In genomic region chr4:62964844-62965496, GRCm38 (mm10) we compare ENCODE assay signal across 8 mouse cellular contexts. TPM values are rescaled to one million over a fixed set of nuclear protein-coding genes. Genes with fewer than 3 reads are reported as not detected.
DNase-seq lines count a peak whose midpoint lies in the region; ATAC-seq lines count a peak whose summit lies in the region.

No protein-coding gene starts in this region.

- DNase-seq in adrenal gland, adult (ENCODE audit: inconsistent age in 2 of 2, low spot score in 1 of 2), result peak; percentile 34 to 66
- DNase-seq in adrenal gland, postnatal 10 days, result no peak
- no peak for DNase-seq in lung, postnatal 36 days
- DNase-seq in midbrain, embryonic 11.5 days (ENCODE audit: low spot score, missing footprints), result peak; percentile 94
- DNase-seq in layer of hippocampus, adult 8-10 months (ENCODE audit: low spot score in 2 of 2), result no peak
- no peak for DNase-seq in layer of hippocampus, adult 9-10 months (ENCODE audit: low spot score)

- no peaks in the 10 kb centered on the region for H3K36me3 ChIP-seq in lung, embryonic 16.5 days (ENCODE audit: control insufficient read depth, insufficient read depth, low read length)
- H3K36me3 ChIP-seq in hindbrain, embryonic 12.5 days, result no peaks in the 10 kb centered on the region
- no peaks in the 10 kb centered on the region for H3K36me3 ChIP-seq in midbrain, embryonic 11.5 days (ENCODE audit: control insufficient read depth, insufficient read depth, low read length)

- peak overlapping the region; percentile 92 for H3K9ac ChIP-seq in lung, embryonic 16.5 days (ENCODE audit: low read length)
- H3K9ac ChIP-seq in hindbrain, embryonic 12.5 days, result peak overlapping the region; percentile 99
- peak overlapping the region; percentile 99 for H3K9ac ChIP-seq in midbrain, embryonic 11.5 days (ENCODE audit: low read length)

- H3K4me3 ChIP-seq in lung, embryonic 16.5 days (ENCODE audit: low read length), result peak overlapping the region; percentile 77
- peak overlapping the region; percentile 84 for H3K4me3 ChIP-seq in hindbrain, embryonic 12.5 days
- peak overlapping the region; percentile 96 for H3K4me3 ChIP-seq in midbrain, embryonic 11.5 days (ENCODE audit: low read depth, low read length)

- no peaks in the 10 kb centered on the region for H3K27me3 ChIP-seq in lung, embryonic 16.5 days (ENCODE audit: control insufficient read depth, insufficient read depth, low read depth, low read length)
- H3K27me3 ChIP-seq in hindbrain, embryonic 12.5 days, result no peaks in the 10 kb centered on the region
- no peaks in the 10 kb centered on the region for H3K27me3 ChIP-seq in midbrain, embryonic 11.5 days (ENCODE audit: control insufficient read depth, insufficient read depth, low read length)

- peaks cover 11% of the 10 kb centered on the region for H3K4me1 ChIP-seq in lung, embryonic 16.5 days (replicated peaks; ENCODE audit: control insufficient read depth, insufficient read depth, low read length)
- peaks cover 10% of the 10 kb centered on the region for H3K4me1 ChIP-seq in hindbrain, embryonic 12.5 days
- H3K4me1 ChIP-seq in midbrain, embryonic 11.5 days (ENCODE audit: control insufficient read depth, insufficient read depth, low read length), result no peaks in the 10 kb centered on the region; the same call in 1 of the 2 replicates

- no peaks in the 10 kb centered on the region for H3K9me3 ChIP-seq in lung, embryonic 16.5 days (ENCODE audit: control insufficient read depth, low read length)
- H3K9me3 ChIP-seq in hindbrain, embryonic 12.5 days (replicated peaks), result no peaks in the 10 kb centered on the region
- H3K9me3 ChIP-seq in midbrain, embryonic 11.5 days (ENCODE audit: control insufficient read depth, low read length), result no peaks in the 10 kb centered on the region

- H3K27ac ChIP-seq in lung, embryonic 16.5 days (ENCODE audit: low read length), result peak overlapping the region; percentile 86
- peak overlapping the region; percentile 79 for H3K27ac ChIP-seq in hindbrain, embryonic 12.5 days
- no peak overlapping the region; the same call in 1 of the 2 replicates for H3K27ac ChIP-seq in midbrain, embryonic 11.5 days (ENCODE audit: low read depth, low read length)

- peak; percentile 63 for ATAC-seq in lung, embryonic 16.5 days (ENCODE audit: low read depth)
- peak; percentile 49; the same call in 1 of the 2 replicates for ATAC-seq in hindbrain, embryonic 12.5 days (ENCODE audit: low FRiP score)
- ATAC-seq in midbrain, embryonic 11.5 days (ENCODE audit: low FRiP score), result peak; percentile 78

- 5% methylated on average over 12 of the region's 52 CpGs for WGBS in lung, embryonic 16.5 days
- WGBS in hindbrain, embryonic 12.5 days, result 2% methylated on average over 31 of the region's 52 CpGs
- 2% methylated on average over 31 of the region's 52 CpGs for WGBS in midbrain, embryonic 11.5 days

- peak overlapping the region; percentile 82 for H3K4me2 ChIP-seq in lung, embryonic 16.5 days (ENCODE audit: low read depth, low read length)
- H3K4me2 ChIP-seq in hindbrain, embryonic 12.5 days (replicated peaks), result peak overlapping the region; percentile 70
- peak overlapping the region; percentile 68 for H3K4me2 ChIP-seq in midbrain, embryonic 11.5 days

RNA-seq across cellular contexts. Expression of gene Zfp618, which starts 0.4 kb away (rescaled TPM):
- 10 to 100 TPM in 1 of 2 experiments, 1 to 10 TPM in 1; 9.1 to 11.0 TPM for total RNA-seq in adrenal gland, postnatal 10 days (2021)
- 26.7 TPM in 2 replicates for polyA plus RNA-seq in lung, embryonic 16.5 days (2015; fragmentation: Nextera tagmentation; extraction: Ambion mirVana)
- 55.6 and 57.8 TPM in 2 replicates for polyA plus RNA-seq in hindbrain, embryonic 12.5 days (2016; fragmentation: Nextera tagmentation; extraction: Ambion mirVana)
- 23.6 and 27.7 TPM in 2 replicates for polyA plus RNA-seq in midbrain, embryonic 11.5 days (2014; fragmentation: Nextera tagmentation; extraction: Ambion mirVana)
- total RNA-seq in layer of hippocampus, adult 8-10 months (2022), result 1 to 10 TPM; 3.3 to 4.4 (median 3.5) TPM

Comparison
In these comparisons a context has a peak if more than half of its experiments do, and no peak if none do; other contexts are left out.
1. DNase-seq: peak in adrenal gland, adult (2 of 2) and midbrain, embryonic 11.5 days (single experiment); none in adrenal gland, postnatal 10 days (single experiment), lung, postnatal 36 days (single experiment), layer of hippocampus, adult 8-10 months (0 of 2) and layer of hippocampus, adult 9-10 months (single experiment).
2. Peak in every context shown above with its lines, with median percentiles within 50 percentile points of each other: ATAC-seq, H3K4me2 ChIP-seq, H3K4me3 ChIP-seq and H3K9ac ChIP-seq.